Mouse (Mus musculus) hindbrain, embryonic 14.5 days (tissue): ENCODE results near the gene Tm7sf3. TPM values are rescaled to one million over a fixed set of nuclear protein-coding genes. Genes with fewer than 3 reads are reported as not detected.
A peak's percentile ranks its signal among the peaks of the same experiment; 100 is the strongest.

Experiments
- ATAC-seq: fragments of 200-750 bp; cut with Nextera tagmentation; 2 replicates; pipeline ENCODE4 v1.8.0; 2017; ENCODE audit warnings: moderate number of reproducible peaks, mild to moderate bottlenecking, moderate TSS enrichment, moderate library complexity; ENCODE audit not compliant: low FRiP score
- DNase-seq: peaks from one replicate; pipeline ENCODE4 v3.0.0-alpha.2; 2015; ENCODE audit warnings: low spot score
- H3K27ac ChIP-seq: fragments of 300-500 bp; sonication (generic); 2 replicates; pipeline ENCODE4 v1.5.1; 2014; ENCODE audit warnings: mild to moderate bottlenecking, moderate library complexity
- H3K27me3 ChIP-seq: fragments of 300-500 bp; sonication (generic); 2 replicates; pipeline ENCODE4 v1.6.1; 2014; ENCODE audit warnings: mild to moderate bottlenecking, low read length, mixed read lengths; ENCODE audit not compliant: control insufficient read depth, insufficient read depth
- H3K36me3 ChIP-seq: fragments of 300-500 bp; sonication (generic); replicated peaks from 2 replicates; pipeline ENCODE4 v1.6.1; 2014; ENCODE audit not compliant: control insufficient read depth, insufficient read depth
- H3K4me1 ChIP-seq: fragments of 300-500 bp; sonication (generic); replicated peaks from 2 replicates; pipeline ENCODE4 v1.6.1; 2014; ENCODE audit warnings: antibody characterized with exemption, low read length, mixed read lengths; ENCODE audit not compliant: control insufficient read depth, insufficient read depth
- H3K4me2 ChIP-seq: fragments of 300-500 bp; sonication (generic); replicated peaks from 2 replicates; pipeline ENCODE4 v1.6.1; 2014; ENCODE audit warnings: mild to moderate bottlenecking, moderate library complexity
- H3K4me3 ChIP-seq: fragments of 300-500 bp; sonication (generic); replicated peaks from 2 replicates; pipeline ENCODE4 v1.5.1; 2014; ENCODE audit warnings: mild to moderate bottlenecking, low read length
- H3K9ac ChIP-seq: fragments of 300-500 bp; sonication (generic); 2 replicates; pipeline ENCODE4 v1.6.1; 2014
- H3K9me3 ChIP-seq: fragments of 300-500 bp; sonication (generic); 2 replicates; pipeline ENCODE4 v1.6.1; 2016; ENCODE audit warnings: low read length; ENCODE audit not compliant: control insufficient read depth
- WGBS: fragments of 180-500 bp; shearing (Covaris S2); extraction: QIAGEN DNeasy Blood & Tissue Kit; methylation state at CpG from one replicate; pipeline ENCODE4 v1.1.7; 2014; 5-methylcytosine and 5-hydroxymethylcytosine counted together
- polyA plus RNA-seq: library from polyadenylated mRNA; unstranded; fragments of >200 nt; fragmentation: Nextera tagmentation; extraction: Ambion mirVana; gene quantifications from 2 replicates; pipeline ENCODE4 v1.2.1, GENCODE M21; 2014

Tm7sf3 gene
- polyA plus RNA-seq, 1 experiment from 2014 or later = 33.4 TPM

DNA sequence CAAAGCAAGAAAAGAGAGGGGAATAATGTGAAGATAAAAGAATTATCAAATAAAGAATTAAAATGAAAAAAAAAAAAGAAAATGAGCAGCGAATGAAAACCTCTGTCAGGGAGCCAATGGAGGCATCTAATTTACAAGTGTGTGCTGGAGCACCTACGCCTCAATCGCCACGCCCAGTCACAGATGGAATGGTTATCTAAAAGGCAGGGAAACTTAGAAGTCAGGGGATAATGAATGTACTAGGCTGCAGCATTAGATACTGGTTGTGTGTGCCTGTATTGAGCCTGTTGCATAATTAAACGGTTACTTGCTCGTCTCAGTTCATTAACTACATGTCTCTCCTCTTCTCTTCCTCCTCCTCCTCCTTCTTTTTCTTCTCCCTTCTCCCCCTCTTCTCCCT lies 31.2 kb downstream of the Tm7sf3 start:
- DNase-seq (no peak), ATAC-seq (no peak)
- peaks cover 80% of the 10 kb centered on the region for H3K36me3 ChIP-seq
- 94% methylated on average over 6 of the region's 6 CpGs for WGBS
- H3K4me2 ChIP-seq = no peak overlapping the region
- no peak overlapping the region for H3K27ac ChIP-seq
- H3K27me3 ChIP-seq = no peaks in the 10 kb centered on the region
- no peak overlapping the region for H3K4me3 ChIP-seq
- H3K9me3 ChIP-seq = no peaks in the 10 kb centered on the region
- no peak overlapping the region for H3K9ac ChIP-seq
- no peaks in the 10 kb centered on the region for H3K4me1 ChIP-seq

GRCm38 (mm10) chr6:146603651-146604050 lies 39.0 kb downstream of the Tm7sf3 start:
- Histone ChIP-seq H3K4me1 (no peaks in the 10 kb centered on the region), H3K27ac (no peak overlapping the region), H3K36me3 (peaks cover 90% of the 10 kb centered on the region), H3K9me3 (no peaks in the 10 kb centered on the region), H3K4me2 (no peak overlapping the region), H3K4me3 (no peak overlapping the region), H3K27me3 (no peaks in the 10 kb centered on the region), H3K9ac (no peak overlapping the region)
- no peak for ATAC-seq
- no peak for DNase-seq
- WGBS = 81% methylated on average over 10 of the region's 10 CpGs

DNA sequence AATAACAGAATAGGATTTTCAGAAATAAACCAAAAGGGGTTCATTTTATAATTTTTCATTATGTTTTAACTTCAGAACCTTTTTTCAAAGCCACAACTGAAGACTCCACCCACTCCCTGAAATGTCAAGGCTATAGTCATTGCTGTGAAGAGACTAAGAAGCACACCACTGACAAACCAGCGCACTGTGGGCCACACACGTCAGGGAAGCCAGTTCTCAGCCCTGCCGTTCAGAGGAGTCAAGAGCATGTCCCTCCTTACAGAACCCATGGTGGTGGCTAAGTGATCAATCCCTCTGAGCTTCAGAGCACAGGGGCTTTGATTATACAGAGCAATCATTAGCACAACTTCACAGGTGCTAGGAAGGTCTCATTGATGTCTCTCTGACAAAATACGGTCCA lies 40.0 kb downstream of the Tm7sf3 start:
- H3K36me3 ChIP-seq = peaks cover 90% of the 10 kb centered on the region
- no peak overlapping the region for H3K9ac ChIP-seq
- no peak overlapping the region for H3K4me2 ChIP-seq
- no peak for ATAC-seq
- WGBS = 90% methylated on average over 4 of the region's 4 CpGs
- H3K9me3 ChIP-seq = no peaks in the 10 kb centered on the region
- H3K4me3 ChIP-seq = no peak overlapping the region
- H3K27ac ChIP-seq = no peak overlapping the region
- H3K27me3 ChIP-seq = no peaks in the 10 kb centered on the region
- H3K4me1 ChIP-seq = no peaks in the 10 kb centered on the region
- no peak for DNase-seq

GRCm38 (mm10) chr6:146585134-146585533 lies 57.5 kb downstream of the Tm7sf3 start:
- no peaks in the 10 kb centered on the region for H3K9me3 ChIP-seq
- peaks cover 3% of the 10 kb centered on the region; the same call in 1 of the 2 replicates for H3K4me1 ChIP-seq
- 97% methylated on average over 5 of the region's 5 CpGs for WGBS
- peaks cover 38% of the 10 kb centered on the region for H3K36me3 ChIP-seq
- H3K4me3 ChIP-seq = no peak overlapping the region
- no peaks in the 10 kb centered on the region for H3K27me3 ChIP-seq
- ATAC-seq (no peak), DNase-seq (no peak)
- H3K9ac ChIP-seq = no peak overlapping the region
- no peak overlapping the region for H3K27ac ChIP-seq
- H3K4me2 ChIP-seq = no peak overlapping the region

GRCm38 (mm10) chr6:146583366-146584046 lies 59.1 kb downstream of the Tm7sf3 start:
- no peak overlapping the region for H3K4me3 ChIP-seq
- H3K4me1 ChIP-seq = peaks cover 11% of the 10 kb centered on the region
- no peaks in the 10 kb centered on the region for H3K27me3 ChIP-seq
- no peak overlapping the region for H3K27ac ChIP-seq
- ATAC-seq (no peak), DNase-seq (no peak)
- H3K9me3 ChIP-seq = no peaks in the 10 kb centered on the region
- H3K36me3 ChIP-seq = peaks cover 21% of the 10 kb centered on the region
- no peak overlapping the region for H3K4me2 ChIP-seq
- H3K9ac ChIP-seq = no peak overlapping the region
- 86% methylated on average over 2 of the region's 2 CpGs for WGBS

- Histone ChIP-seq H3K4me2 (no peak overlapping the region), H3K4me3 (no peak overlapping the region), H3K9me3 (no peaks in the 10 kb centered on the region), H3K27ac (no peak overlapping the region), H3K36me3 (no peaks in the 10 kb centered on the region), H3K9ac (no peak overlapping the region), H3K4me1 (peaks cover 25% of the 10 kb centered on the region), H3K27me3 (no peaks in the 10 kb centered on the region)
- ATAC-seq (no peak), DNase-seq (no peak)
- 51% methylated on average over 2 of the region's 2 CpGs for WGBS
Observed at GRCm38 (mm10) chr6:146580381-146580926, 62.2 kb downstream of the Tm7sf3 start.

- Histone ChIP-seq H3K4me2 (peak overlapping the region; percentile 81), H3K4me1 (peaks cover 30% of the 10 kb centered on the region), H3K9me3 (no peaks in the 10 kb centered on the region), H3K27me3 (no peaks in the 10 kb centered on the region), H3K9ac (peak overlapping the region; percentile 88), H3K4me3 (peak overlapping the region; percentile 84), H3K27ac (peak overlapping the region; percentile 98), H3K36me3 (peaks cover 3% of the 10 kb centered on the region; the same call in 1 of the 2 replicates)
- no peak for DNase-seq
- no peak for ATAC-seq
- WGBS = 16% methylated on average over 7 of the region's 7 CpGs
Observed at GRCm38 (mm10) chr6:146578586-146578985, 64.0 kb downstream of the Tm7sf3 start.

- Histone ChIP-seq H3K9me3 (no peaks in the 10 kb centered on the region), H3K36me3 (peaks cover 3% of the 10 kb centered on the region; the same call in 1 of the 2 replicates), H3K4me2 (peak overlapping the region; percentile 81), H3K4me3 (peak overlapping the region; percentile 84), H3K4me1 (peaks cover 30% of the 10 kb centered on the region), H3K27me3 (no peaks in the 10 kb centered on the region), H3K27ac (peak overlapping the region; percentile 98), H3K9ac (peak overlapping the region; percentile 88)
- WGBS = 0% methylated on average over 22 of the region's 22 CpGs
- ATAC-seq (peak; percentile 60; the same call in 1 of the 2 replicates), DNase-seq (no peak)
Observed at GRCm38 (mm10) chr6:146578111-146578531, 64.5 kb downstream of the Tm7sf3 start.

- Histone ChIP-seq H3K9ac (peak within 1 kb of the TSS; percentile 88), H3K4me3 (peak within 1 kb of the TSS; percentile 84), H3K4me1 (peaks cover 30% of the 10 kb centered on the region), H3K36me3 (peaks cover 3% of the 10 kb centered on the region; the same call in 1 of the 2 replicates), H3K4me2 (peak within 1 kb of the TSS; percentile 81), H3K27me3 (no peaks in the 10 kb centered on the region), H3K9me3 (no peaks in the 10 kb centered on the region), H3K27ac (peak within 1 kb of the TSS; percentile 98)
- peak; percentile 98 for DNase-seq
- under 1% methylated on average over 67 of the region's 77 CpGs for WGBS
- ATAC-seq = peak; percentile 96
Observed at GRCm38 (mm10) chr6:146577310-146578109, 65.1 kb downstream of the Tm7sf3 start, which contains the start of gene Ints13. Ints13 (minus strand) TSS chr6:146577835.
